In the genomic region with DNA sequence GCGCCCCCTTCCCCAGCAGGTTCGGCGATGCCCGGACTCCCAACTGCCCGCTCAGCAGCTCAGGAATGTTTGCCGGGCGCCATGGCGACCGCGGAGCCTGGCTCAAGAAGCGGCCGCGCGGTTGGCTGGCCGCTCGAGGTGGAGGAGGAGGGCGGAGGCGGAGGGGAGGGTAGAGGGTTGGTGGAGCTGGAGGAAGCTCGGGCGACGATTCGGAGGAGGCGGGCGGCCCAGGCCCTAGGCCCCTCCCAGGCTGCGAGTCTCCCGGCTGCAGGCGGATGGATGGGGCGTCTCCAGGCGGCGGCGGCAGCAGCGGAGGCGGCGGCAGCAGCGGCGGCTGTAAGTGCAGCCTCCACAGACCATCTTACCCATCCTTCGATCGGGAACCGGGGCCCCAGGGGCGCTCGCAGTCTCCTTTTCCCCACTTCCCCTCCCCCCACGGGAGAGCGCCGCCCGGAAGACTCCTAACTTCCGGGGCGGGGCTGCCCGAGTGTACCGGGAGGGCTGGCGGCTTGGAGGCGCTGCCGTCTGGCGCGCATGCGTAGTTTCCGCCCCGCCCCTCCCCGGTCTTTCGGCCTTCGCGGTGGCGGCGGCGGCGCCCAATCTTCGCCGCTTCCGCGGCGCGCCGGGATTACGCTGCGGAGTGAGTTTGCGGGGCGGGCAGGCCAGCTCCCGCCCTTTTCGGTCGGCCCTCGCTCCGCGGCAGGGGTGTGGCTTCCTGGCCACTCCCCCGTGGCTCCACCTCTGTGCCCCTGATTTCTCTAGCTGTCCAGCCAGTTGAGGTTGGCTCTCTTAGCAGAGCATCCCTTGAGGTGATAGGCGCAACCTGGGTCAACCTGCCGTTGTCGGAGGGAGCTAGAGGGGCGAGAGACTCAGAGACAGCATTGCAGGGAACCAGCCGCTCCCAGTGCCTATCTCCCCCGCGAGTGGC, we compare ENCODE assay signal across 8 mouse cellular contexts. TPM values are rescaled to one million over a fixed set of nuclear protein-coding genes. Genes with fewer than 3 reads are reported as not detected.
A peak's percentile ranks its signal among the peaks of the same experiment; 100 is the strongest.
DNase-seq lines count a peak whose midpoint lies in the region; ATAC-seq and TF ChIP-seq lines count a peak whose summit lies in the region.

A gene (plus strand): TSS at position 207 of the 928 bp plus-strand sequence.
A gene (minus strand): TSS at position 372 of the 928 bp plus-strand sequence.

- H3K4me3 ChIP-seq in gastrocnemius, adult 2 months: peak within 1 kb of the TSS; percentile 92
- H3K4me3 ChIP-seq in hindbrain, postnatal 0 days (ENCODE audit: low read length): peak within 1 kb of the TSS; percentile 64
- peak within 1 kb of the TSS; percentile 52 for H3K4me3 ChIP-seq in left cerebral cortex, adult 2 months

- 0 out of 2 replicates have a peak, but pooled peaks cover 3% of the 10 kb centered on the region for H3K36me3 ChIP-seq in hindbrain, postnatal 0 days (ENCODE audit: insufficient read depth, low read length)

- H3K4me2 ChIP-seq in hindbrain, postnatal 0 days (ENCODE audit: low read depth, low read length): peak within 1 kb of the TSS; percentile 85

- H3K4me1 ChIP-seq in hindbrain, postnatal 0 days (ENCODE audit: insufficient read depth, low read length): peaks cover 11% of the 10 kb centered on the region

- H3K9ac ChIP-seq in hindbrain, postnatal 0 days (replicated peaks; ENCODE audit: low read length): peak within 1 kb of the TSS; percentile 83

- peak within 1 kb of the TSS; percentile 94 for H3K27ac ChIP-seq in gastrocnemius, adult 2 months
- H3K27ac ChIP-seq in hindbrain, postnatal 0 days: peak within 1 kb of the TSS; percentile 99
- peak within 1 kb of the TSS; percentile 99 for H3K27ac ChIP-seq in left cerebral cortex, adult 2 months

- no peak for TF ChIP-seq CTCF in gastrocnemius, adult 2 months (IDR thresholded peaks at IDR 0.05)
- TF ChIP-seq CTCF in hindbrain, postnatal 0 days (IDR thresholded peaks at IDR 0.05; ENCODE audit: low read depth): no peak; the same call in 1 of the 2 replicates
- TF ChIP-seq CTCF in left cerebral cortex, adult 2 months (IDR thresholded peaks at IDR 0.05): no peak

- WGBS in hindbrain, postnatal 0 days: under 1% methylated on average over 55 of the region's 90 CpGs

- no peaks in the 10 kb centered on the region for H3K27me3 ChIP-seq in hindbrain, postnatal 0 days (ENCODE audit: insufficient read depth, low read length)

- intact Hi-C loops in gastrocnemius, adult 2 months (cut with DNase I): loop anchor here (1.0 kb wide), 1 partner anchor 199 kb away; a partner anchor contains a TSS
- intact Hi-C loops in left cerebral cortex, adult 2 months (cut with DNase I): loop anchor here (1.0 to 10.0 kb wide), 2 partner anchors 101 to 350 kb away; a partner anchor contains a TSS

- peak; percentile 99 for ATAC-seq in hindbrain, postnatal 0 days
- peak; percentile 87 for ATAC-seq in megakaryocyte, adult 5-6 weeks (ENCODE audit: poor library complexity, severe bottlenecking)

- peak; percentile 89 for DNase-seq in WW6 (ENCODE audit: low read depth, low spot score)
- peak; percentile 85 to 92 for DNase-seq in cerebellum, postnatal 4 days (ENCODE audit: low spot score in 2 of 2)
- peak; percentile 98 for DNase-seq in gastrocnemius, adult 2 months
- DNase-seq in hindbrain, postnatal 0 days (ENCODE audit: low spot score): peak; percentile 98
- peak; percentile 93 to 94 for DNase-seq in left cerebral cortex, adult 2 months (ENCODE audit: extremely low spot score in 1 of 2, low spot score in 2 of 2)
- DNase-seq in right cerebral cortex, adult 2 months (ENCODE audit: low spot score in 2 of 2): peak; percentile 89 to 94
- DNase-seq in urinary bladder, postnatal 14 days (ENCODE audit: low spot score): peak; percentile 96

- no peaks in the 10 kb centered on the region for H3K9me3 ChIP-seq in hindbrain, postnatal 0 days (ENCODE audit: low read length)

RNA-seq across cellular contexts. Expression of the first gene that starts in this region (rescaled TPM):
- 10 to 100 TPM; 20.0 to 21.4 TPM for total RNA-seq in gastrocnemius, adult 2 months (2021)
- 26.1 and 27.8 TPM in 2 replicates for total RNA-seq in hindbrain, postnatal 0 days (2014; rRNA removed)
- 37.4 and 39.2 TPM in 2 replicates for polyA plus RNA-seq in hindbrain, postnatal 0 days (2015; fragmentation: Nextera tagmentation; extraction: Ambion mirVana)
- 10 to 100 TPM; 44.9 to 45.6 TPM for total RNA-seq in left cerebral cortex, adult 2 months (2021)
- 79.4 and 82.5 TPM in 2 replicates for total RNA-seq in megakaryocyte, adult 5-6 weeks (2015)
- 89.2 and 100 TPM in 2 replicates for total RNA-seq in megakaryocyte, adult 5-6 weeks (2017)

RNA-seq across cellular contexts. Expression of the second gene that starts in this region (rescaled TPM):
- under 1 TPM; 0.36 to 0.56 TPM for total RNA-seq in gastrocnemius, adult 2 months (2021)
- total RNA-seq in hindbrain, postnatal 0 days (2014; rRNA removed): 4.2 TPM in 2 replicates
- 2.8 and 3.0 TPM in 2 replicates for polyA plus RNA-seq in hindbrain, postnatal 0 days (2015; fragmentation: Nextera tagmentation; extraction: Ambion mirVana)
- 10 to 100 TPM; 15.8 to 17.1 TPM for total RNA-seq in left cerebral cortex, adult 2 months (2021)
- total RNA-seq in megakaryocyte, adult 5-6 weeks (2015): 0.80 and 2.6 TPM in 2 replicates
- 0.28 and 0.92 TPM in 2 replicates for total RNA-seq in megakaryocyte, adult 5-6 weeks (2017)

Comparison
In these comparisons a context has a peak if more than half of its experiments do, and no peak if none do; other contexts are left out.
1. Peak in every context shown above with its lines: DNase-seq, ATAC-seq, H3K4me3 ChIP-seq and H3K27ac ChIP-seq.